Mouse (Mus musculus) forebrain, embryonic 13.5 days (tissue): Measurements from ENCODE around the gene Speer4e. TPM values are rescaled to one million over a fixed set of nuclear protein-coding genes. Genes with fewer than 3 reads are reported as not detected.
"Not testable (repeated sequence)": the region's sequence is repeated elsewhere in the genome, so short reads cannot be mapped to it uniquely, and the experiment has no call there.

ENCODE experiments used
- ATAC-seq: fragments of 200-750 bp; cut with Nextera tagmentation; 2 replicates; pipeline ENCODE4 v1.8.0; 2017
- H3K27ac ChIP-seq: fragments of 300-500 bp; sonication (generic); 2 replicates; pipeline ENCODE4 v1.5.1; 2015; ENCODE audit warnings: inconsistent platforms, mild to moderate bottlenecking, moderate library complexity
- H3K27me3 ChIP-seq: fragments of 300-500 bp; sonication (generic); 2 replicates; pipeline ENCODE4 v1.6.1; 2015; ENCODE audit warnings: mild to moderate bottlenecking, inconsistent platforms
- H3K36me3 ChIP-seq: fragments of 300-500 bp; sonication (generic); 2 replicates; pipeline ENCODE4 v1.6.1; 2015; ENCODE audit warnings: mild to moderate bottlenecking, inconsistent platforms; ENCODE audit not compliant: poor library complexity, severe bottlenecking
- H3K4me1 ChIP-seq: fragments of 300-500 bp; sonication (generic); 2 replicates; pipeline ENCODE4 v1.6.1; 2015; ENCODE audit warnings: inconsistent platforms
- H3K4me2 ChIP-seq: fragments of 300-500 bp; sonication (generic); 2 replicates; pipeline ENCODE4 v1.6.1; 2015; ENCODE audit warnings: inconsistent platforms, mild to moderate bottlenecking, moderate library complexity
- H3K4me3 ChIP-seq: fragments of 300-500 bp; sonication (generic); 2 replicates; pipeline ENCODE4 v1.5.1; 2015; ENCODE audit warnings: mild to moderate bottlenecking, inconsistent platforms
- H3K9ac ChIP-seq: fragments of 300-500 bp; sonication (generic); 2 replicates; pipeline ENCODE4 v1.6.1; 2015; ENCODE audit warnings: mild to moderate bottlenecking, inconsistent platforms
- H3K9me3 ChIP-seq: fragments of 300-500 bp; sonication (generic); replicated peaks from 2 replicates; pipeline ENCODE4 v1.6.1; 2016; ENCODE audit warnings: inconsistent platforms
- WGBS: fragments of 180-500 bp; shearing (Covaris S2); methylation state at CpG from one replicate; pipeline ENCODE4 v1.1.7; 2015; 5-methylcytosine and 5-hydroxymethylcytosine counted together
- polyA plus RNA-seq: library from polyadenylated mRNA; unstranded; fragments of >200 nt; fragmentation: Nextera tagmentation; extraction: Ambion mirVana; gene quantifications from 2 replicates; pipeline ENCODE4 v1.2.1, GENCODE M21; 2015

The Speer4e gene
- not detected in 2 replicates for polyA plus RNA-seq

GRCm38 (mm10) chr5:14938329-14938728 lies at the start of gene Speer4e:
Gene Speer4e, minus strand, starts transcription at chr5:14938429.
- not testable (repeated sequence) for H3K27ac ChIP-seq

DNA sequence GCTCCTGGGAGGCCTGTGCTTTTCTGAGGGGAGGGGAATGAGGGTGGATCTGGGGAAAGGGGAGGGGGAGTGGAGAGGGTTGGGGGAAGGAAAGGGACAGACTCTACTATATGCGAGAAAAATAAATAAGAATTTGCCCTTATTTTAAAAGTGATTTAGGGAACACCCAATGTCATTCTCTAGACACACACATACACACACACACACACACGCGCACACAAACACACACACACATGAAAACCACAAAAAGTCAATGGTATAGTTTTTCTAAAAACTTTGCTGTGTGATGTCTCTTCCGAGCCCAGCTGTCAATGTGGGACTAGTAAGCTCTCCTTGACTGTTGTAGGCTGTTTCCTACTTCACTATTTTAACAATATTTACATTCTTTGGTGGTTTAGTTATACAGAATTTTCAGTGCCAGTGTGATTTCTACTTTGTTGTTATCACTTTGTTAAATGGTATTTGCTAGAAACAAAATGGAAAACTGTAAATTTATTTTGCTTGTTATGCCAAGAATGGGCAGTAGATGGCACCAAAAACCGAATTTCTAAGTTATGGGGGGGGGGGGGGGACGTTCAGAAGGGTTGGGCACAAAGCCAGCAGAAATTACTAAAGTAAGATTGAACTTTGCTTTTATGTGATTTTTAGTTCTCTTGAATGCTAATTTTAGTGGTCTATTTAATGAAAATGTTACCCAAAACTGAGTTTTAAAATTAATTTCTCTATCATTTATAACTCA lies 48.6 kb upstream of the Speer4e start:
- H3K4me3 ChIP-seq, H3K4me2 ChIP-seq, H3K27me3 ChIP-seq, H3K9ac ChIP-seq, ATAC-seq, H3K4me1 ChIP-seq, H3K27ac ChIP-seq, H3K36me3 ChIP-seq: not testable (repeated sequence)
- H3K9me3 ChIP-seq = peaks cover 23% of the 10 kb centered on the region
- 44% methylated on average over 6 of the region's 6 CpGs for WGBS

More at GRCm38 (mm10) chr5:14938329-14938728, at the start of gene Speer4e:
- H3K27me3 ChIP-seq, H3K4me3 ChIP-seq, H3K36me3 ChIP-seq, H3K9ac ChIP-seq, H3K4me2 ChIP-seq, ATAC-seq, H3K4me1 ChIP-seq: not testable (repeated sequence)
- peaks cover 12% of the 10 kb centered on the region; the same call in 1 of the 2 replicates for H3K9me3 ChIP-seq
- 44% methylated on average over 1 of the region's 1 CpGs for WGBS

- H3K27ac ChIP-seq, H3K4me2 ChIP-seq, H3K9ac ChIP-seq, H3K36me3 ChIP-seq, H3K4me1 ChIP-seq, H3K27me3 ChIP-seq, ATAC-seq, H3K4me3 ChIP-seq: not testable (repeated sequence)
- H3K9me3 ChIP-seq = peaks cover 37% of the 10 kb centered on the region
- WGBS = 32% methylated on average over 1 of the region's 1 CpGs
Observed at GRCm38 (mm10) chr5:14978835-14979234, 40.6 kb upstream of the Speer4e start, which contains the start of gene Gm10354. Gene Gm10354, minus strand, starts transcription at chr5:14978935.

GRCm38 (mm10) chr5:14977368-14977767 lies 39.1 kb upstream of the Speer4e start:
- not testable (repeated sequence) for H3K4me1 ChIP-seq, H3K4me3 ChIP-seq, H3K4me2 ChIP-seq, H3K27me3 ChIP-seq, H3K9ac ChIP-seq, H3K27ac ChIP-seq, ATAC-seq, H3K36me3 ChIP-seq
- 78% methylated on average over 4 of the region's 4 CpGs for WGBS
- H3K9me3 ChIP-seq = peaks cover 38% of the 10 kb centered on the region

- ATAC-seq = not testable (repeated sequence)
- peaks cover 37% of the 10 kb centered on the region for H3K9me3 ChIP-seq
Observed at GRCm38 (mm10) chr5:14975294-14975693, 37.1 kb upstream of the Speer4e start.

GRCm38 (mm10) chr5:14972841-14973240 lies 34.6 kb upstream of the Speer4e start:
- H3K27ac ChIP-seq, ATAC-seq, H3K4me2 ChIP-seq, H3K27me3 ChIP-seq, H3K4me1 ChIP-seq, H3K36me3 ChIP-seq, H3K9ac ChIP-seq, H3K4me3 ChIP-seq: not testable (repeated sequence)
- WGBS = 76% methylated on average over 3 of the region's 3 CpGs
- H3K9me3 ChIP-seq = peaks cover 26% of the 10 kb centered on the region

More at GRCm38 (mm10) chr5:14975294-14975693, 37.1 kb upstream of the Speer4e start:
- H3K4me3 ChIP-seq, H3K9ac ChIP-seq, H3K4me2 ChIP-seq, H3K36me3 ChIP-seq, H3K27ac ChIP-seq, H3K27me3 ChIP-seq, H3K4me1 ChIP-seq: not testable (repeated sequence)
- 68% methylated on average over 4 of the region's 4 CpGs for WGBS

DNA sequence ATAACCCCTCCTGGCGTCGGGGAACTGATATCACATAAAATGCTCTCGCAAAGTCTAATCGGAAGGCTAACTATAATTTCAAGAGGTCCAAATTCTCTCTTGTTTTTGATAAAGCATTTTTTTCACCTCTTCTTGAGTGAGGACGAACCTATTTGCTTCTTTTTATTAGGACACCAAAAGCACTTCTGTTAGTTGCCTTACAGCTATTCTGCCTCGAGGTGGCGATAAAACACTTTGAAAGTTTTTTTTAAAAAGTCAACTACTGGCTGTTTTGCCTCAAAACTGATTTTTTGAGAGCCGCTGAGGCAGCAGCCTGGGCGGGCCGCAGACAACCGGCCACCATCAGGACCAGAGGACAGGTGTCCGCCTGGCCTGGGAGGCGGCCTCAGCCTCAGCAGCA lies 25.6 kb upstream of the Speer4e start:
- H3K4me3 ChIP-seq, H3K27me3 ChIP-seq, H3K27ac ChIP-seq, H3K4me2 ChIP-seq, ATAC-seq, H3K4me1 ChIP-seq, H3K36me3 ChIP-seq, H3K9ac ChIP-seq: not testable (repeated sequence)
- H3K9me3 ChIP-seq = peaks cover 26% of the 10 kb centered on the region
- WGBS = 82% methylated on average over 13 of the region's 13 CpGs

DNA sequence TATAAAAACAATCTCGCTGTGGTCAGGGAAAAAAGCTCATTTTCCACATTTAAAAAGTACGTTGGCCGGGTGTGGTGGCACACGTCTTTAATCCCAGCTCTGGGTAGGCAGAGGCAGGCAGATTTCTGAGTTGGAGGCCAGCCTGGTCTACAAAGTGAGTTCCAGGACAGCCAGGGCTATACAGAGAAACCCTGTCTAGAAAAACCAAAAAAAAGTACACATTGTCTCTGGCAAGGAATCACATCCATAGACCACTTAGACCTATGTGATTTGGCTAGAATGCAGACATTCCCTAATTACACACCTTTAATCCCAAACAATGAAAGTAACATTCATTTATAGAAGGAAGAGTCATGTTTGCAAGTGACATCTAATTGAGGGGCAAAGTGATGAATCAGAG lies 23.3 kb upstream of the Speer4e start:
- not testable (repeated sequence) for ATAC-seq, H3K9ac ChIP-seq, H3K27ac ChIP-seq, H3K27me3 ChIP-seq, H3K4me1 ChIP-seq, H3K4me2 ChIP-seq, H3K36me3 ChIP-seq, H3K4me3 ChIP-seq
- H3K9me3 ChIP-seq = peaks cover 30% of the 10 kb centered on the region
- whole genome bisulfite sequencing = 84% methylated on average over 4 of the region's 4 CpGs

GRCm38 (mm10) chr5:14955928-14956706 lies 17.9 kb upstream of the Speer4e start:
- not testable (repeated sequence) for H3K4me3 ChIP-seq, H3K27me3 ChIP-seq, H3K9ac ChIP-seq, H3K4me1 ChIP-seq, H3K4me2 ChIP-seq, H3K27ac ChIP-seq, ATAC-seq, H3K36me3 ChIP-seq
- H3K9me3 ChIP-seq = peaks cover 27% of the 10 kb centered on the region
- 96% methylated on average over 1 of the region's 1 CpGs for WGBS

DNA sequence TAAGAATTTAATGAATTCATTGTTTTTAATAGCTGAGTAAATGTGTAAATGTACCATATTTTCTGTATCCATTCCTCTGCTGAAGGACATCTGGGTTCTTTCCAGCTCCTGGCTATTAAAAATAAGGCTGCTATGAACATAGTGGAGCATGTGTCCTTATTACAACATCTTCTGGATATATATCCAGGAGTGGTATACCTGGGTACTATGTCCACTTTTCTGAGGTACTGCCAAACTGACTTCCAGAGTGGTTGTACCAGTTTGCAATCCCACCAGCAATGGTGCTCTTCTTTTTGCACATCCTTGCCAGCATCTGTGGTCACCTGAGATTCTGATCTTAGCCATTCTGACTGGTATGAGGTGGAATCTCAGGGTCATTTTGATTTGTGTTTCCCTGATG lies 15.4 kb upstream of the Speer4e start:
- H3K9me3 ChIP-seq = peaks cover 23% of the 10 kb centered on the region
- not testable (repeated sequence) for H3K4me1 ChIP-seq, H3K36me3 ChIP-seq, H3K4me3 ChIP-seq, H3K9ac ChIP-seq, H3K27me3 ChIP-seq, H3K4me2 ChIP-seq, ATAC-seq, H3K27ac ChIP-seq

DNA sequence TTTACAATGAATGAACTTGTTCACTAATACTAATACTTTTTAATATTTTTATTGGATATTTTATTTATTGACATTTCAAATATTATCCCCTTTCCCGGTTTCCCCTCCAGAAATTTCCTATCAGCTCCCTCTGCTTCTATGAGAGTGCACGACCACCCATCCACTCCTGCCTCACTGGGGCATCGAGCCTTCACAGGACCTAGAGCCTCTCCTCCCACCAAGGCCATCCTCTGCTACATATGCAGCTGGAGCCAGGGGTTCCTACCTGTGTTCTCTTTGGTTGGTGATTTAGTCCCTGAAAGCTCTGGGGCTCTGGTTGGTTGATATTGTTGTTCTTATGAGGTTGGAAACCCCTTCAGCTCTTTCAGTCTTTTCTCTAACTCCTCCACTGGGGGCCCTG lies 14.5 kb upstream of the Speer4e start:
- H3K4me1 ChIP-seq, H3K9ac ChIP-seq, H3K4me3 ChIP-seq, H3K4me2 ChIP-seq, H3K27ac ChIP-seq, ATAC-seq, H3K36me3 ChIP-seq, H3K27me3 ChIP-seq: not testable (repeated sequence)
- 69% methylated on average over 3 of the region's 3 CpGs for WGBS
- H3K9me3 ChIP-seq = peaks cover 22% of the 10 kb centered on the region

GRCm38 (mm10) chr5:14951822-14952221 lies 13.6 kb upstream of the Speer4e start:
- ATAC-seq, H3K4me1 ChIP-seq, H3K27me3 ChIP-seq, H3K27ac ChIP-seq, H3K4me2 ChIP-seq, H3K9ac ChIP-seq, H3K4me3 ChIP-seq, H3K36me3 ChIP-seq: not testable (repeated sequence)
- WGBS = 67% methylated on average over 7 of the region's 7 CpGs
- H3K9me3 ChIP-seq = peaks cover 22% of the 10 kb centered on the region
